Mouse (Mus musculus) embryonic facial prominence, embryonic 12.5 days (tissue): ENCODE measurements at regions not wholly inside any gene's neighbourhood (a gene's known extent, or its start where the extent isn't known, plus 50 kb on each side); places are given as distances from the start of the nearest gene placed in this dataset.

Experiments
- ATAC-seq: fragments of 200-750 bp; cut with Nextera tagmentation; 2 replicates; pipeline ENCODE4 v1.8.0; 2017; ENCODE audit not compliant: insufficient number of reproducible peaks, insufficient read depth, low FRiP score, low TSS enrichment
- H3K27ac ChIP-seq: fragments of 300-500 bp; sonication (generic); 2 replicates; pipeline ENCODE4 v1.5.1; 2016; ENCODE audit warnings: mild to moderate bottlenecking
- H3K27me3 ChIP-seq: fragments of 300-500 bp; sonication (generic); 2 replicates; pipeline ENCODE4 v1.6.1; 2016; ENCODE audit warnings: mild to moderate bottlenecking, moderate library complexity
- H3K36me3 ChIP-seq: fragments of 300-500 bp; sonication (generic); 2 replicates; pipeline ENCODE4 v1.6.1; 2016; ENCODE audit warnings: mild to moderate bottlenecking
- H3K4me1 ChIP-seq: fragments of 300-500 bp; sonication (generic); 2 replicates; pipeline ENCODE4 v1.6.1; 2016
- H3K4me2 ChIP-seq: fragments of 300-500 bp; sonication (generic); replicated peaks from 2 replicates; pipeline ENCODE4 v1.6.1; 2016; ENCODE audit warnings: mild to moderate bottlenecking, moderate library complexity
- H3K4me3 ChIP-seq: fragments of 300-500 bp; sonication (generic); 2 replicates; pipeline ENCODE4 v1.5.1; 2016; ENCODE audit warnings: mild to moderate bottlenecking
- H3K9ac ChIP-seq: fragments of 300-500 bp; sonication (generic); 2 replicates; pipeline ENCODE4 v1.6.1; 2016; ENCODE audit warnings: mild to moderate bottlenecking, moderate library complexity
- H3K9me3 ChIP-seq: fragments of 300-500 bp; sonication (generic); 2 replicates; pipeline ENCODE4 v1.6.1; 2016; ENCODE audit warnings: mild to moderate bottlenecking, moderate library complexity
- WGBS: fragments of 180-500 bp; shearing (Covaris S2); methylation state at CpG from one replicate; pipeline ENCODE4 v1.1.7; 2016; 5-methylcytosine and 5-hydroxymethylcytosine counted together

GRCm38 (mm10) chr3:42153372-42153771, 411.0 kb downstream of the D3Ertd751e start:
- ATAC-seq = no peak

GRCm38 (mm10) chr3:42154909-42155308, 412.5 kb downstream of the D3Ertd751e start:
- no peak for ATAC-seq
- H3K9ac ChIP-seq = no peak overlapping the region
- WGBS = 54% methylated on average over 4 of the region's 4 CpGs
- no peak overlapping the region for H3K27ac ChIP-seq
- H3K36me3 ChIP-seq = no peaks in the 10 kb centered on the region
- no peak overlapping the region for H3K4me2 ChIP-seq
- H3K27me3 ChIP-seq = no peaks in the 10 kb centered on the region
- H3K4me3 ChIP-seq = no peak overlapping the region
- H3K4me1 ChIP-seq = no peaks in the 10 kb centered on the region
- H3K9me3 ChIP-seq = no peaks in the 10 kb centered on the region

More at GRCm38 (mm10) chr3:42153372-42153771, 411.0 kb downstream of the D3Ertd751e start:
- Histone ChIP-seq H3K36me3 (no peaks in the 10 kb centered on the region), H3K4me1 (no peaks in the 10 kb centered on the region), H3K27ac (no peak overlapping the region), H3K4me3 (no peak overlapping the region), H3K9me3 (no peaks in the 10 kb centered on the region; the same call in 1 of the 2 replicates), H3K4me2 (no peak overlapping the region), H3K27me3 (no peaks in the 10 kb centered on the region), H3K9ac (no peak overlapping the region)
- 87% methylated on average over 3 of the region's 3 CpGs for WGBS

- Histone ChIP-seq H3K4me2 (no peak overlapping the region), H3K36me3 (no peaks in the 10 kb centered on the region), H3K4me1 (no peaks in the 10 kb centered on the region), H3K9me3 (no peaks in the 10 kb centered on the region), H3K4me3 (no peak overlapping the region), H3K9ac (no peak overlapping the region), H3K27me3 (no peaks in the 10 kb centered on the region), H3K27ac (no peak overlapping the region)
- ATAC-seq = no peak
- WGBS = 68% methylated on average over 3 of the region's 3 CpGs
Observed at GRCm38 (mm10) chr3:42163666-42164065, 421.3 kb downstream of the D3Ertd751e start.

GRCm38 (mm10) chr3:42199206-42199605, 456.8 kb downstream of the D3Ertd751e start:
- no peak for ATAC-seq
- Histone ChIP-seq H3K4me1 (no peaks in the 10 kb centered on the region), H3K9ac (no peak overlapping the region), H3K27me3 (no peaks in the 10 kb centered on the region), H3K27ac (no peak overlapping the region), H3K36me3 (no peaks in the 10 kb centered on the region), H3K4me2 (no peak overlapping the region), H3K4me3 (no peak overlapping the region), H3K9me3 (no peaks in the 10 kb centered on the region)
- 59% methylated on average over 1 of the region's 1 CpGs for WGBS

- H3K4me2 ChIP-seq = no peak overlapping the region
Observed at GRCm38 (mm10) chr3:42201373-42201772, 459.0 kb downstream of the D3Ertd751e start.

GRCm38 (mm10) chr3:42205640-42206039, 463.2 kb downstream of the D3Ertd751e start:
- H3K4me2 ChIP-seq = no peak overlapping the region
- H3K27me3 ChIP-seq = no peaks in the 10 kb centered on the region
- no peak for ATAC-seq
- H3K9me3 ChIP-seq = no peaks in the 10 kb centered on the region
- WGBS = 93% methylated on average over 4 of the region's 4 CpGs
- no peak overlapping the region for H3K27ac ChIP-seq
- no peaks in the 10 kb centered on the region for H3K36me3 ChIP-seq
- H3K4me1 ChIP-seq = no peaks in the 10 kb centered on the region
- H3K9ac ChIP-seq = no peak overlapping the region
- no peak overlapping the region for H3K4me3 ChIP-seq

More at GRCm38 (mm10) chr3:42201373-42201772, 459.0 kb downstream of the D3Ertd751e start:
- no peak overlapping the region for H3K27ac ChIP-seq
- 85% methylated on average over 6 of the region's 6 CpGs for WGBS
- H3K27me3 ChIP-seq = no peaks in the 10 kb centered on the region
- H3K9ac ChIP-seq = no peak overlapping the region
- H3K4me1 ChIP-seq = no peaks in the 10 kb centered on the region
- no peak overlapping the region for H3K4me3 ChIP-seq
- H3K9me3 ChIP-seq = no peaks in the 10 kb centered on the region
- no peaks in the 10 kb centered on the region for H3K36me3 ChIP-seq
- ATAC-seq = no peak

GRCm38 (mm10) chr3:42211420-42211819, 469.0 kb downstream of the D3Ertd751e start:
- no peak overlapping the region for H3K4me3 ChIP-seq
- no peak overlapping the region for H3K27ac ChIP-seq
- H3K4me2 ChIP-seq = no peak overlapping the region
- H3K9me3 ChIP-seq = no peaks in the 10 kb centered on the region
- no peak for ATAC-seq
- H3K27me3 ChIP-seq = no peaks in the 10 kb centered on the region
- no peak overlapping the region for H3K9ac ChIP-seq
- H3K36me3 ChIP-seq = no peaks in the 10 kb centered on the region
- WGBS = 85% methylated on average over 3 of the region's 3 CpGs
- no peaks in the 10 kb centered on the region for H3K4me1 ChIP-seq

GRCm38 (mm10) chr3:42212456-42212855, 470.0 kb downstream of the D3Ertd751e start:
- Histone ChIP-seq H3K4me2 (no peak overlapping the region), H3K27me3 (no peaks in the 10 kb centered on the region), H3K36me3 (no peaks in the 10 kb centered on the region), H3K4me1 (no peaks in the 10 kb centered on the region), H3K4me3 (no peak overlapping the region), H3K9ac (no peak overlapping the region), H3K27ac (no peak overlapping the region), H3K9me3 (no peaks in the 10 kb centered on the region)
- WGBS = 76% methylated on average over 5 of the region's 5 CpGs
- ATAC-seq = no peak

GRCm38 (mm10) chr3:42213163-42213562, 470.8 kb downstream of the D3Ertd751e start:
- 70% methylated on average over 6 of the region's 6 CpGs for WGBS
- no peak overlapping the region for H3K4me2 ChIP-seq
- no peaks in the 10 kb centered on the region for H3K36me3 ChIP-seq
- no peaks in the 10 kb centered on the region for H3K27me3 ChIP-seq
- H3K27ac ChIP-seq = no peak overlapping the region
- H3K4me1 ChIP-seq = no peaks in the 10 kb centered on the region
- ATAC-seq = no peak
- no peaks in the 10 kb centered on the region for H3K9me3 ChIP-seq
- H3K9ac ChIP-seq = no peak overlapping the region
- no peak overlapping the region for H3K4me3 ChIP-seq

- H3K4me3 ChIP-seq = no peak overlapping the region
- no peak overlapping the region for H3K4me2 ChIP-seq
- no peak overlapping the region for H3K9ac ChIP-seq
- WGBS = 64% methylated on average over 10 of the region's 10 CpGs
- no peak for ATAC-seq
- no peaks in the 10 kb centered on the region for H3K36me3 ChIP-seq
- no peaks in the 10 kb centered on the region for H3K4me1 ChIP-seq
- no peaks in the 10 kb centered on the region for H3K9me3 ChIP-seq
- H3K27ac ChIP-seq = no peak overlapping the region
- H3K27me3 ChIP-seq = no peaks in the 10 kb centered on the region
Observed at GRCm38 (mm10) chr3:42214624-42215276, 472.3 kb downstream of the D3Ertd751e start.

GRCm38 (mm10) chr3:42218719-42219118, 476.3 kb downstream of the D3Ertd751e start:
- H3K9ac ChIP-seq = no peak overlapping the region
- no peak for ATAC-seq
- WGBS = 90% methylated on average over 3 of the region's 3 CpGs
- H3K27me3 ChIP-seq = no peaks in the 10 kb centered on the region
- no peak overlapping the region for H3K4me2 ChIP-seq
- H3K36me3 ChIP-seq = no peaks in the 10 kb centered on the region
- no peaks in the 10 kb centered on the region for H3K9me3 ChIP-seq
- no peak overlapping the region for H3K4me3 ChIP-seq
- H3K27ac ChIP-seq = no peak overlapping the region
- H3K4me1 ChIP-seq = no peaks in the 10 kb centered on the region

GRCm38 (mm10) chr3:42227679-42228398, 485.4 kb downstream of the D3Ertd751e start:
- H3K4me3 ChIP-seq = no peak overlapping the region
- H3K4me2 ChIP-seq = no peak overlapping the region
- no peak overlapping the region for H3K9ac ChIP-seq
- no peak overlapping the region for H3K27ac ChIP-seq
- no peaks in the 10 kb centered on the region for H3K27me3 ChIP-seq
- no peaks in the 10 kb centered on the region for H3K36me3 ChIP-seq
- no peaks in the 10 kb centered on the region for H3K4me1 ChIP-seq
- ATAC-seq = no peak
- 74% methylated on average over 4 of the region's 4 CpGs for WGBS
- no peaks in the 10 kb centered on the region for H3K9me3 ChIP-seq
